Mouse (Mus musculus): ENCODE measurements around the gene Ascc1.
"Not testable (repeated sequence)": the region's sequence is repeated elsewhere in the genome, so short reads cannot be mapped to it uniquely, and the experiment has no call there.

Ascc1 gene

DNA sequence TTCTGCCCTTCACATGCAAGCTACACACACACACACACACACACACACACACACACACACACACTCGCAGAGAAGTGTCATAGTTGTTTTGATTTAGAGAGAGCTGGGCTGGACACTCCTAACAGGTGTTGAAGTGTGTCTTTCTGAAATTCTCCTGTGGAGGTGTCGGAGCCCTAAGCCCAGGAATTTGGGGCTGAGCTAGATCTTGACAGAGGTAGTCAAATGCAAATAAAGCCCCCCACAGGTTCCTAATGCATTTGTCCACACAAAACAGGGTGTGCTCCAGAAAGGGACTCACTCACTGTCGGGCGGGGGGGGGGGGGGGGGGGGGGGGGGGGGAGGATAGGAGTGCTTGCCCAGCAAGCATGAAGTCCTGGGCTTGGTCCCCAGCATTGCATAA lies 25.5 kb upstream of the Ascc1 start:
- in situ Hi-C loops (cut with MboI, MseI) = no loop called here

DNA sequence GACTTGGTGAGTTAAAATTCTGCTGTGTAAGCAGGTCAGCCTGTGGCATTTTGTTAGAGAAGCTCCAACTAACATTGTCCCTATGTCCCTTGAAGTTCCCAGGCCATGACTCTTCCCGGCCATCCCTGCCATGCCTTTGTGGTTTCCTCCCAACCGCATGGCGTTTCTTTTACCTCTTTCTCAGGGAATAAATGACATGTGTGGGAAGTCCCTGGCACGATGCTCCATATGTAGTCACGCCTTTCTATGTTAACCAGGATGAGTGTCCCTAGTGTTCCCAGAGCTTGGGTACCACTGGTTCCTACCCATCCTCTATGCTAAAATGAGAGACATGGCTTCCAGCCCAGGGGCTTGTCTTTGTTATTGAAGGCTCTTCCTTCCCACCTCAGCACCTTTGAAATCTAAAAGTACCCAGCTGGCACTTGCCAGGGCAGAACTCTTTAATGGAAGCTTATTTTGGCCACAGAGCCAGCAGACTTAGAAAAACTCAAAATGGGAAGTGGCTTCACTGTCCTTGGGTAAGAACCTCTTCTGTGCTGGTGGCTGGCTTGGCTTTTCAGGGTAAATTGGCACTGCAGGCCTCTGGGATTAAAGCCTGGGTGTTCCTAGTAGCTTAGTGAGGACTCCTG lies 24.8 kb upstream of the Ascc1 start:
- in situ Hi-C loops (cut with MboI, MseI) = no loop called here

GRCm38 (mm10) chr10:59978401-59978800 lies 24.2 kb upstream of the Ascc1 start:
- in situ Hi-C loops (cut with MboI, MseI) = no loop called here

DNA sequence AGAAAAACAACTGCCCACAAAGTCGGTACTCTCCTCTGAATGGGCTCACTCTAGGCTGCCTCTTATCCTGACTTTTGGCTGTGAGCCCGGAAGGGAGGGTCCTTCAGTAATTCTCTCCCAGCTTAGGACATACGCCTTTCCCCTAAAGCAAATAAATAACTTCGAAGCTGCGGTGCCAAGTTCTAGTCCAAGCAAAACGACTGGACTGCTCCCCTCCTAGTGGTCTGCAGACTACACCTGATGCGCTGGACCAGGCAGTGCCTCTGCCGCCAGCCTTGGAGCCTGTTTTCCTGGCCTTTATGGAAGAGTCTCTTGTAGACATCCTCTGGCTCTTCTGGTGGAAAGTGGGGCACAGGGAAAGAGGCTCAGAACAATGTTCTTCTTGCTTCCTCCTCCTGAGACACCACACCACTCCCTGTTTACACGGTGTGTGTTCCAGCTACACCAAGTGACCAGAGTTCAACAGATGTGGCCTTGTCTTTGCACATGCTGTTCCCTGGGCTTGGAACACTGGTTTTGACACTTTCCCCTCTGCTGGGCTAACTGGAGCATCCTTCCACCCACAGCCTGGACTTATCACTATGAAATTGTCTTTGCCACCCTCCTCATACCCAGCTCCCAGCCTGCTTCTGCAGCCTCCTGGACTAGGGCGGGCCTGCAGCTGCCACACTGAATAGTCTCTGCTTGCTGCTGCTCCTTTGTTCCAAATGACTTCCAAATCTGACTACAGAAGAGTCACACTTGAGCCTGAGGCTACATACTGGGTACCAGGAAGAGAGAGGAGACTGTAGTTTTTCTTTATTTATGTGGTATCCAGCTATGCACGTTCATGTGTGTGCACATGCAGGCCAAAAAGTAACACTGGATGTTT lies 23.5 kb upstream of the Ascc1 start:
- in situ Hi-C loops (cut with MboI, MseI) = no loop called here

DNA sequence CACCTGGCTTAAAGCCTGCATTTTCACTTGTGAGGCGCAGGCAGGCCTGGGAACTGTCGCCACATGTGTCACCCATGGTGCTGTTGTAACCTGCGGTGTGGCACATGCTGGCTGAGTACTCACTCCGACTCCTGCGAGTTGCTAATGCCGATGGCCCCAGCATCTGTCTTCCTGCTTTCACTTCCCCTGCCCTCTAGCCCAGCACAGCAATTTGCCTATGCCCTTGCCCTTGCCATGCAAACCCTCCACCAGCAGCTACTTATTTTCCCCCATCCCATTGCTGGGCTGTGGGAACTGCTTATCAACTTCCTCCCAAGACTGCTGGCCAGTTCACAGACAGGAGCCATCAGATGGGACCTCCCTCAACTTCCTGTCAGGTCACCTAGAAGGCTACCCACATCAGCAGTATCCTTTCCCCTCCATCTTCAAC lies 21.8 kb upstream of the Ascc1 start:
- in situ Hi-C loops (cut with MboI, MseI) = no loop called here

DNA sequence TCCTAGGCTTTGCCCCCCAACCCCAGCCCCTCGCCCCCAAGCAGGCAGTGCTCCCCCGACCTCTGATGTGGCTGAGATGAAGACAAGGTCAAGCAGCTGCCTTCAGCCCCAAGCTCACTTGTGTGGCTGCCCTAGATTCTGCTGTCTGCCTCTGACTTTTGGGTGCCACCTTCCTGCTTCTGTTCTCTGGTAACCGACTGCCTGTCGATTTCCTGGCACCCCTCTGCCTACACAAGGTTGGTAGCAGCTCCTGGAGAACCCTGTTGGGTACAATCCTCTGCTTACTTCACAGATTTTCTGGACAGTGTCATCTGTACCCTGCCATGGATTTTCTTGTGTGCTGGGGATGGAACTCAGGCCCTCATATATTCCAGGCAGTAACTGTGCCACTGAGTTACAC lies 21.3 kb upstream of the Ascc1 start:
- in situ Hi-C loops (cut with MboI, MseI) = no loop called here

- in situ Hi-C loops (cut with MboI, MseI) = no loop called here
These were observed 20.8 kb upstream of the Ascc1 start for GRCm38 (mm10) chr10:59981792-59982191.

DNA sequence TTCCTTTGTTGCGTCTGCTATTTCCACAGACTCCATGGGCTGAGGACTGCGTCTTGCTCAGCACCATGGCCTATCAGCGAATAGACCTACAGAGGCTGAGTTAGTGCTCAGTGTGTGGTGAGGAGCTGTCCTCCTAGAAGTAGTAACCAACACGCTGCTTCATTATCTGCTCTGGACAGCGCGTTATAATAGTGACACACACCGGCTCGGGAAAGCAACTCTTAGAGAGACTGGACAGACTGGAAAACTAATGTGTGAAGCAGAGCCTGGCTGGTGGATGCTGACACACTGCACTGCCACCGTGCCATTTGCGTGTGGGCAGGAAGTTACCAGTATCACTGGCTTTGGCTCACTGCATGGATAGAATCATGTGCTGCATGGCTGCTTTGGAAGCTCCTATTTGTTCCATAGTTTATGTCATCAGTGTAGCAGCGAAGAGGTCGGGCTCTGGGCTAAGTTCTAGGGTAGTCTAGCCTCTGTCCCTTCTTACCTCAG lies 20.2 kb upstream of the Ascc1 start:
- in situ Hi-C loops (cut with MboI, MseI) = no loop called here

DNA sequence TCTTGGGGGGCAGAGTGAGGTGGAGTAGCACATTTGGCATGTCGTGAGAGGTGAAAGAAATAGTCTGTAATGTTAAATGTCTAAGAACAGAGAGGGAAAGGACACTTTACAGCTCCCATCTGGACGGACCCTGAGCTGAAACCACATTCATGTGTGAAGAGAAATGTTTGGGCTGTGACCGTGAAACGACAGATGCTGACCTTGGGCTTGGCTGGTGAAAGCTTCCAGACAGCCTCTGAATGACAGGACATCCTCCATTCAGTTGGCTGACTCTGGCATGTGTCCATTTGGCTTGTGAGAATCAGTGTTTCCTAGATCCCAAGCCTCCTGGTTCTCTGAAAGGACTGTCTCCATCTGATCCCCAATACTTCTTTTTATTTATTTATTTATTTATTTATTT lies 14.6 kb upstream of the Ascc1 start:
- in situ Hi-C loops (cut with MboI, MseI) = no loop called here

GRCm38 (mm10) chr10:59990393-59990792 lies 12.2 kb upstream of the Ascc1 start:
- in situ Hi-C loops (cut with MboI, MseI) = no loop called here

- in situ Hi-C loops (cut with MboI, MseI) = no loop called here
These were observed 11.2 kb upstream of the Ascc1 start for GRCm38 (mm10) chr10:59991262-59991880.

DNA sequence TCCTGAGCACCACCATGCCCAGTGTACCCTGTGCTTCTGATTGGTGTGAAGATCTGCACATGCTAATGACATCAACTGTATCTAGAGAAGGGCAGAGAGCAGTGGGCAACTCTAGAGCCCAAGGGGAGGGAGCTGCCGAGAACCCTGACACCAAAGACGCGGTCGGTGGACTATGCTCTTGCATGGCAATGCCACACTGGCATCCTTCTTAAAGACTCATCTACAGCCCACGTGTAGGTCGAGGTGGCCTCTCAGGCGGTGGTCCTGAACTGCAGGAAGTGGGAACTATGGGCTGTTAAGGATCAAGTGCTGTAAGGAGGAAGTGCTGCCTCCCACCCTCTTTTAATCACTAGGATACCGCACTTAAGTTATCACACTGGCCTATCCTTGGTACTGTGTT lies 10.6 kb upstream of the Ascc1 start:
- in situ Hi-C loops (cut with MboI, MseI) = no loop called here

GRCm38 (mm10) chr10:59993813-59994212 lies 8.8 kb upstream of the Ascc1 start:
- in situ Hi-C loops (cut with MboI, MseI) = not testable (repeated sequence)

GRCm38 (mm10) chr10:59995889-59996288 lies 6.7 kb upstream of the Ascc1 start:
- in situ Hi-C loops (cut with MboI, MseI) = no loop called here

GRCm38 (mm10) chr10:59997591-59997990 lies 5.0 kb upstream of the Ascc1 start:
- in situ Hi-C loops (cut with MboI, MseI) = no loop called here

DNA sequence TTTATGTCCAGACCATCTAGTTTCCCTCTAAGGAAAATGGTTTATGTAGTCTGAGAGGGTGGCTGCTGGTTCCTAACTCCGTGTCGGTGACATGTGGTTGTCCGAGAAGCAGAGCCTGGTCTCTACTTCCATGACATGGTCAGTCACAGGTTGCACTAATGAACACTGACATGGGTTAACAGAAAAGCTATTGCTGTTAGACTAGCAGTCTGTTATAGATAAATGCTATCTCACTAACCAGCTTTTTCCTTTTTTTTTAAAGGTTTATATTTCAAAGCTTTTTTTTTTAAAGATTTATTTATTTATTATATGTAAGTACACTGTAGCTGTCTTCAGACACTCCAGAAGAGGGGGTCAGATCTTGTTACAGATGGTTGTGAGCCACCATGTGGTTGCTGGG lies 3.5 kb upstream of the Ascc1 start:
- in situ Hi-C loops (cut with MboI, MseI) = no loop called here

GRCm38 (mm10) chr10:60001663-60002062 lies 942 bp upstream of the Ascc1 start:
- in situ Hi-C loops (cut with MboI, MseI) = loop anchor here (5.0 kb wide), 1 partner anchor 34 kb away; no protein-coding TSS in a partner anchor

DNA sequence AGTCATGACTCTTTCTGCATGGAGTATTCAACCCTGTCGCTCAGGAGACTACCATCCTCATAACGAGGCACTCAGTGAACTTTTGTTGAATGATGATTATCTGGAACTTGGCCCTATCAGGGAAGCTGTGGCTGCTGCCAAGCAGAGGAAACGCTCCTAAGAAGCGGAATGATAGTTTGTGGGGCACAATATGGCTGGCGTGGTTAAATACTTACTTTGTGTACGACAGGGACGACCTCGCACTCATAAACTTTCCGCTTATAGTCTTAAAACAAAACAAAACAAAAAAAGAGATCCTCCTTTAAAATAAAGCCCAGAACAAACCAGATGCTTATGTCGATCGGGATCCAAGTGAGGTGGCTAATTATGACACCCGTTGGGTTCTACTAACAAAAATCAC lies 402 bp upstream of the Ascc1 start:
- in situ Hi-C loops (cut with MboI, MseI) = loop anchor here (5.0 kb wide), 1 partner anchor 35 kb away; no protein-coding TSS in a partner anchor

DNA sequence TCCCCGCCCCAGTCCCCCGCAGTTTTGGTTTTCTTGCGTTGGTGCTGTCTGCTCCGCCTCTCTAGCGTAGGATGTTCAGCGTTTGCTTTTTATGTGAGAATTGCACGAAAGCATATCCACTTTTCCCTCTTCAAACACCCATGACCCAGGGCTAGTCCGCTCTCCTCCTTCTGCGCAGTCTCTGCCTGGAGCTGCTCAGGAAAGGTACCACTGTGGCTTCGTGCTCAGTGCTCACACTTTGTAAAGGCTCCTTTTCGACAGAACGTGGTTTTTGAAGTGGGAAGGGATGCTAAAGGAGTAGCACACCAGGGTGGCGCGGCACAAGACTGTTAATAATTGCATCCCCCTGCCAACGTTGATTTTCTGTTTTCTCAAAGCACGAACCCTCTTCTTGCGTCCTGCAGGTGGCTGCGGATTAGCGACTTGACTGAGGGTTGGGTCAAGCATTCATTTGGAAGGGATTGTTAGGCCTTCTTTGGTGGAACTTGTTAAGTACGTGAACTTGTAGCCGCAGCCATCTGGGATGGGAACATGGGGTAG lies 678 bp downstream of the Ascc1 start:
- in situ Hi-C loops (cut with MboI, MseI) = loop anchor here (5.0 kb wide), 1 partner anchor 36 kb away; no protein-coding TSS in a partner anchor

DNA sequence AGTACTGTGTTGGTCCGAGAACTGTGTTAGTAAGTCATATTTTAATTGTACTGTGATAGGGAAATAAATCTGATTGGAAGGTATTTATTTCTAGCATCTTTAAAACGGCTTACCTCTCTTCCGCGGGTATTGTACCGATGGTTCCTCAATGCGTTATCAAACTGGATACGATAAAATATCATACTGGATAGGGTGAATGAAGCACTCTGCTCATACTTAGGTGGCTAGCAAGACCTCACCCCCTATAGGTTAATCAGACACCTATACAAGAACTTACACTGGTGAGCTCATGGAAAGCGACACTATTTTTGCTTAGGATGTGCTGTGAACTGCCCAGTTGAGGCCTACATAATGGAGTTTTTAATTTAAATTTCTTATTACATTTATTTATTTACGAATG lies 1.2 kb downstream of the Ascc1 start:
- in situ Hi-C loops (cut with MboI, MseI) = loop anchor here (5.0 kb wide), 1 partner anchor 37 kb away; no protein-coding TSS in a partner anchor

GRCm38 (mm10) chr10:60005264-60005663 lies 2.7 kb downstream of the Ascc1 start:
- in situ Hi-C loops (cut with MboI, MseI) = no loop called here

DNA sequence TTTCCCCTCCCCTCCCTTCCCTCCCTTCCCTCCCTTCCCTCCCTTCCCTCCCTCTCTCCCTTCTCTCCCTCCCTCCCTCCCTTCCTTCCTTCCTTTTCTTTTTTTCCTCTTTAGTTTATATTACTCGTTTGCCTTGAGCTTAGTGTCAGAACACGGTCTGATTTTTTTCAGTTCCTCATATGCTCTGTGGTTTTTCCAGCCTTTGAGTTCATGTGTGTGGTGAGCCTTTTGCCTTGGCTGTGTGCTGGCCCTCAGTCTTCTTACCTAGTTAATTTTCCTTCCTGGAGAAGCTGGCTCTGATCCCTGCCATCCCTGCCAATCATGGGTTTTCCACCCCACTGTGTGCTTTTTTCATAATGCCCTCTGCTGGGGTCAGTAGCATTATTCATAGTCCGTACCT lies 6.5 kb downstream of the Ascc1 start:
- in situ Hi-C loops (cut with MboI, MseI) = no loop called here

All from regulatory T cell (primary cell).